Mouse (Mus musculus): Measurements from ENCODE around the gene Ipo7. TPM values are rescaled to one million over a fixed set of nuclear protein-coding genes. Genes with fewer than 3 reads are reported as not detected.

The Ipo7 gene
- polyA plus RNA-seq (2017; shearing (Covaris generic)) = 35.3 TPM

DNA sequence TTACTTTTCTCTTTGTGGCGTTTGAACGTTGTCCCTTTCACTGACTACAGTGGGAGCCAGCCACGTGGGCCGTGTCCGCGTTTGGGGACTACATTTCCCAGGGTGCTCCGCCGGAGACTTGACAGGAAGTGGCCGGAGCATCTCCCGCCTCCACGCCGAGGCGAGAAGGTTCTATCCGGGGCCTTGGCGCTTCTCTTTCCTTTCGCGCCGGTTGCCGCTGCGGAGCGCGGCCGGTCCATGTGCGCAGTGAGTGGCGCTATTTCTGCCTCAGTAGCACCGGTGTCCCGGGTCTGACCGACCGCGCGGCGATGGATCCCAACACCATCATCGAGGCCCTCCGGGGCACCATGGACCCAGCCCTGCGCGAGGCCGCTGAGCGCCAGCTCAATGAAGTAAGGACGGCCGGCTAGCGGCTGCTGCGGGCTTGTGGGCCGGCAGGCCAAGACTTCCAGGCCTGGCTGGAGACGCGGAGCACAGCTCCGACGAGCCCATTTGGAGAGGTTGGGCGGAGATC is at the start of gene Ipo7:
Ipo7 (plus strand) TSS at position 158 of the 514 bp plus-strand sequence.

DNA sequence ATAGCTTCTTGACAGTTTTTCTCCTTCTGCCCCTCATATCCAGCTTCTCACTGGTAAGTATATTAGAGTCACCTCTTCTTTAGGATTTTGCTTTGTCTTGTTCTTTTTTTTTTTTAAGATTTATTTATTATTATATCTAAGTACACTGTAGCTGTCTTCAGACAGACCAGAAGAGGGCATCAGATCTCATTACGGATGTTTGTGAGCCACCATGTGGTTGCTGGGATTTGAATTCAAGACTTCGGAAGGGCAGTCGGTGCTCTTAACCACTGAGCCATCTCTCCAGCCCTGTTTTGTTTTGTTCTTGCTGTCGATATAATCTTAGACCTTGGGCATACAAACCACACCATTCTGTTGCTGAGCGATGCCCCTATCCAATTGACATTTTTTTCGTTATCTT is 31.3 kb upstream of the Ipo7 start, which contains the start of gene Tmem41b:
Tmem41b (minus strand) TSS at position 155 of the 400 bp plus-strand sequence.

DNA sequence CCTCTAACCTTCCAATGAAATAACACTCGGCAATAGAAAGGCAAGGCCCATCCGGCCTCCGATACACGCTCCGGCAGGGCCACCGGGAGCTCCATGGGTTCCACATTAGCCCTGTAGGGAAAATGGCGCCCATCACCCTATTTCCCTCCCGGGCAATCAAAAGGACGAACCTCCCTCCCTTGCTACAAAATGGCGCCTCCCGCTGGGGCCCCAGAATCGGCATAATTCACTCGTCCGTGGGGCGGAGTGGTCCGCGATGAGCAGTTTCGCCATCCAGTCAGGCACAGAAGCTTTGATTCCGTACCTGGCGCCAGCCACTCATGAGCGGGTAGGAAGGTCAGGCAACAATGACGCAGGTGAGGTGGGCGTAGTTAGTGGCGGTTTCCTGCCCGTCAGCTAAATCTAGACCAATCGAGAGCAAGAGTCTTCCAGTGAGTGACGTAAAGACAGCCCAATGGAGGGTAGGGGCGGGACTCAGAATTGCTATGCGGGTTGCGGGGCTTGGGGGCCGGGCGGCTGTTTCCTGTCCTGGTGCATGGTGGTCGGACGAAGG is 43.2 kb downstream of the Ipo7 start, which contains the start of gene Zfp143:
Zfp143 (plus strand) TSS at position 19 of the 553 bp plus-strand sequence.

Other genes with a start within 250 kb of the Ipo7 start
- gene Nrip3, start 236.2 kb upstream of the Ipo7 start, polyA plus RNA-seq (2017; shearing (Covaris generic)) = 0.16 TPM
- gene Scube2, start 152.6 kb upstream of the Ipo7 start, polyA plus RNA-seq (2017; shearing (Covaris generic)) = not detected
- gene Dennd5a, start 57.8 kb upstream of the Ipo7 start, polyA plus RNA-seq (2017; shearing (Covaris generic)) = 16.5 TPM
- gene Tmem41b, start 31.3 kb upstream of the Ipo7 start, polyA plus RNA-seq (2017; shearing (Covaris generic)) = 51.0 TPM
- gene Zfp143, start 42.9 kb downstream of the Ipo7 start, polyA plus RNA-seq (2017; shearing (Covaris generic)) = 47.7 TPM
- gene Wee1, start 103.8 kb downstream of the Ipo7 start, polyA plus RNA-seq (2017; shearing (Covaris generic)) = 3.5 TPM
- gene Swap70, start 203.4 kb downstream of the Ipo7 start, polyA plus RNA-seq (2017; shearing (Covaris generic)) = 98.9 TPM